Mouse (Mus musculus) forebrain, embryonic 11.5 days (tissue): ENCODE measurements around the gene Bet1. TPM values are rescaled to one million over a fixed set of nuclear protein-coding genes. Genes with fewer than 3 reads are reported as not detected.

Experiments
- ATAC-seq: fragments of 200-750 bp; cut with Nextera tagmentation; replicated peaks from 2 replicates; pipeline ENCODE4 v1.8.0; 2017; ENCODE audit warnings: moderate TSS enrichment; ENCODE audit not compliant: low FRiP score
- DNase-seq: peaks from one replicate; pipeline ENCODE4 v3.0.0-alpha.2; 2017; ENCODE audit warnings: low spot score
- H3K27ac ChIP-seq: fragments of 300-500 bp; sonication (generic); 2 replicates; pipeline ENCODE4 v1.5.1; 2014; ENCODE audit warnings: low read depth, low read length
- H3K27me3 ChIP-seq: fragments of 300-500 bp; sonication (generic); 2 replicates; pipeline ENCODE4 v1.6.1; 2014; ENCODE audit warnings: mild to moderate bottlenecking, low read length, mixed read lengths; ENCODE audit not compliant: control insufficient read depth, insufficient read depth
- H3K36me3 ChIP-seq: fragments of 300-500 bp; sonication (generic); 2 replicates; pipeline ENCODE4 v1.6.1; 2014; ENCODE audit warnings: mild to moderate bottlenecking, low read length, moderate library complexity, mixed read lengths; ENCODE audit not compliant: control insufficient read depth, insufficient read depth
- H3K4me1 ChIP-seq: fragments of 300-500 bp; sonication (generic); replicated peaks from 2 replicates; pipeline ENCODE4 v1.6.1; 2014; ENCODE audit warnings: low read length, mixed read lengths; ENCODE audit not compliant: control insufficient read depth, insufficient read depth
- H3K4me2 ChIP-seq: fragments of 300-500 bp; sonication (generic); 2 replicates; pipeline ENCODE4 v1.6.1; 2014; ENCODE audit warnings: low read depth, mild to moderate bottlenecking, low read length, moderate library complexity, mixed read lengths; ENCODE audit not compliant: severe bottlenecking
- H3K4me3 ChIP-seq: fragments of 300-500 bp; sonication (generic); 2 replicates; pipeline ENCODE4 v1.5.1; 2014; ENCODE audit warnings: low read depth, low read length
- H3K9ac ChIP-seq: fragments of 300-500 bp; sonication (generic); 2 replicates; pipeline ENCODE4 v1.6.1; 2014; ENCODE audit warnings: low read length
- H3K9me3 ChIP-seq: fragments of 300-500 bp; sonication (generic); 2 replicates; pipeline ENCODE4 v1.6.1; 2016; ENCODE audit warnings: low read length, mixed read lengths; ENCODE audit not compliant: control insufficient read depth
- WGBS: fragments of 180-500 bp; shearing (Covaris S2); extraction: QIAGEN DNeasy Blood & Tissue Kit; methylation state at CpG from one replicate; pipeline ENCODE4 v1.1.7; 2014; 5-methylcytosine and 5-hydroxymethylcytosine counted together
- polyA plus RNA-seq: library from polyadenylated mRNA; unstranded; fragments of >200 nt; fragmentation: Nextera tagmentation; extraction: Ambion mirVana; gene quantifications from 2 replicates; pipeline ENCODE4 v1.2.1, GENCODE M21; 2014

Gene Bet1
- polyA plus RNA-seq = 49.9 and 62.2 TPM in 2 replicates

DNA sequence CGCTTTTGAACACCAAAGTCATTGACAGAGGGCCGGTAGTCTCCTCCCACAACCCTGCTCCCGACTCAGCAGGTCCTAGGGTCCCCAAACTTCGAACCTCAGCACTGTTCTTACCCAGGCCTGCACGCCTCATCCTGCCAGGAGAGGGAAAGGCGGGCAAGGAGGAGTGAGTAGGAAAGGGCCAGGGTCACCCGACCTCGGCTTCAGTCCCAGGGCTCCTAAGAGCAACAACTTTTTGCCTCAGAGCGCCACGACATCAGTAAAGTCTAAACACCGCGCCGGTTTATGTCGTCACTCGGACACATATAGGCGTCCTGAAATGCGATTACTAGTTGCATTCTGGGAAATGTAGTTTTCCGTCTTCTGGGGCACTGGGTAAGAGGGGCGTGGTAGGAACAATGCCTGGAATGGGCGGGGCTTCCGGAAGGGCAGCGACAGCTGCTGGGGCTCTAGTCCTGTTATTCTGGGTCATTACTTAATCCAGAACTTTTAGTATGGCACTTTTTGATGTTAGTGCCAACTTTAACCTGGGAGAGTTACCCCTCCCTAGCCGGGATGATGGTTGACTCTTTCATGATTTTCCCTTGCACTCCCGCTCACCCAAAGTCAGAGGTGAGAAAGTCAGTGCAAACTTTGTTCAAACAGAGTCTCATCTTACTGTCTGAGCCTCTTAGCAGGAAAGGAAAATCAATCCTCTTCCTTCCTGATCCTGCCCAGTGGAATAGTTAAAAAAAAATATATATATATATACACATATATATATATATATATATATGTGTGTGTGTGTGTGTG, at the start of gene Bet1:
Gene Bet1, minus strand, starts transcription at position 310 of the 792 bp plus-strand sequence.
- WGBS = 1% methylated on average over 24 of the region's 24 CpGs
- H3K4me3 ChIP-seq = peak within 1 kb of the TSS; percentile 61
- peak within 1 kb of the TSS; percentile 59 for H3K9ac ChIP-seq
- peak; percentile 90 for DNase-seq
- no peak within 1 kb of the TSS for H3K27ac ChIP-seq
- ATAC-seq = peak; percentile 99
- H3K9me3 ChIP-seq = no peaks in the 10 kb centered on the region
- no peaks in the 10 kb centered on the region for H3K27me3 ChIP-seq
- H3K4me2 ChIP-seq = peak within 1 kb of the TSS; percentile 58
- H3K36me3 ChIP-seq = no peaks in the 10 kb centered on the region
- no peaks in the 10 kb centered on the region for H3K4me1 ChIP-seq

DNA sequence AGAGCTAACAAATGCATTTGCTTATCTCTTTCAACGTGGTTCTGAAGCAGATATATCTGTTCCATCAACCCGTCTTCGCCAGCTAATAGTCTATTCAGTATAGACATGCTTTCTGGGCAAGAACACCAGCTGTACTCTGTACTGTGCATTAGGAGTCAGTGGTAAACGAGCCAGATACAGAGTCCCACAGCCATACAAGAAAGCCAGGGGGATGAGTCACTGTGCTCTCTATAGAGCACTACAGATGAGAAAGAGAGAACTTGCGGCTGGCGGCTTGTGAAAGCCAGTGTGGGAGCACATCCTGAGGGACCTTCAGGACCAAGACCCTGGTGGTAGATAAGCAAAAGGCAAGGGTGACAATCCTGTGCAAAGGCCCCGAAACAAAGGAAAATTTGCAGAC, 45.5 kb upstream of the Bet1 start:
- Histone ChIP-seq H3K9ac (no peak overlapping the region), H3K27me3 (no peaks in the 10 kb centered on the region), H3K36me3 (no peaks in the 10 kb centered on the region), H3K9me3 (no peaks in the 10 kb centered on the region), H3K4me2 (no peak overlapping the region), H3K27ac (no peak overlapping the region), H3K4me1 (no peaks in the 10 kb centered on the region), H3K4me3 (no peak overlapping the region)
- WGBS = 82% methylated on average over 7 of the region's 7 CpGs
- ATAC-seq (no peak), DNase-seq (no peak)

DNA sequence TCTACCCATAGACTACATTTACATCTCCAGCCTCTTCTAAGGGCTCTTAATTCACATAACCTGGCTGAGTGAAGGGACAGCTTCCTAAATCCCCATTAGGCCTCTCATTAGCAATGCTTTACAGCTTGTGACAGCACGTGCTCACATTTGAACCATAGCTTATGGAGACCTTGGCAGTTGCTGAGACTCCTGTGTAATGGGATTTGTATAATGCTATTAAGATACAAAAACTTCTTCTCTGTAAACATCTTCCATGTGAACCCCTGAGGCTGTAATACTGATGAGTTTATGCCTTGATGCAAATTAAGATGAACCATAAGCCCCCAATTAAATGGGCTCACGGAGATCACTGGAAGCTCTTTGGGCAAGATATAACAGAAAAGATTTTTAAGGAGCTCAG, 44.4 kb upstream of the Bet1 start:
- no peaks in the 10 kb centered on the region for H3K9me3 ChIP-seq
- DNase-seq = no peak
- 55% methylated on average over 2 of the region's 2 CpGs for WGBS

DNA sequence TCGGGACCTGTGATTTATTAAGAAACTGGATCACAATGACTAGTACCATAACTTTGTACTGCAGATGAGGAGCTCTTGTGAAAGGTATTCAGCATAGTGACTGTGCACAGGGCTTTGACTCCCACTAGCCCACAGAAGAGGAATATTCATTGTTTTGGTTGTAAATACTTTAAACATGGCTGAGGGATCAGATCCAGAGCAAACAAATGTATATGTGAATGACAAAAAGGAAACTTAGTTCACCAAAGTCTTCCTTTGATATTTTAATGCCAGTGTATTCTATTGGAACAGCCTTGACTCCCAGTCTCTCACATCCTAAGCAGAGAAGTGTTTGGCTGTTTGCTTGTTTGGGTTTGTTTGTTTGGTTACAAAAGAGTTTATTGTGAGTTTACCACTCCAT, 31.8 kb upstream of the Bet1 start:
- no peak for ATAC-seq
- WGBS = 89% methylated on average over 1 of the region's 1 CpGs
- Histone ChIP-seq H3K4me1 (no peaks in the 10 kb centered on the region), H3K27me3 (no peaks in the 10 kb centered on the region), H3K4me2 (no peak overlapping the region), H3K9me3 (no peaks in the 10 kb centered on the region), H3K9ac (no peak overlapping the region), H3K36me3 (no peaks in the 10 kb centered on the region), H3K27ac (no peak overlapping the region), H3K4me3 (no peak overlapping the region)
- no peak for DNase-seq

More for the DNA sequence above, 44.4 kb upstream of the Bet1 start:
- H3K4me2 ChIP-seq = no peak overlapping the region
- no peak overlapping the region for H3K4me3 ChIP-seq
- no peak for ATAC-seq
- H3K27ac ChIP-seq = no peak overlapping the region
- H3K36me3 ChIP-seq = no peaks in the 10 kb centered on the region
- no peaks in the 10 kb centered on the region for H3K27me3 ChIP-seq
- H3K4me1 ChIP-seq = no peaks in the 10 kb centered on the region
- H3K9ac ChIP-seq = no peak overlapping the region

DNA sequence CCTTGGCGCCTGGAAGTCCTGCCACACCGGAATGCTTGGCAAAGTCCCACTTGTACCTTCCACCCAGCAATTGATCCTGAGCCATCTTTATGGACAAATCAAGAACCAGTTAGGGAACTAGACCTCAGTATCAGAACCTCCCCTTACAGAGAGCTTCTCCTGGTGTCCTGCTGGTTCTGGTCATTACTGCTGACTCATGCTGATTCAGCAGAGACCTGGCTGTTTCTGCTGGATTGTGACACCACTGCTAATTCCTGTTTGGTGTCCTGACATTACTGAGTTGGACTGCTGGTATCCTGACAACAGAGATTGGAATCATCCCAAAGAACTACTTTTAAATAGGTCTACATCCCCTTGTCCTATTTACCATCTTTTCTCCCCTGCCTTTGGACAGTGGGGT, 3.7 kb upstream of the Bet1 start:
- WGBS = 79% methylated on average over 2 of the region's 2 CpGs
- Histone ChIP-seq H3K9me3 (no peaks in the 10 kb centered on the region), H3K4me1 (no peaks in the 10 kb centered on the region), H3K36me3 (no peaks in the 10 kb centered on the region), H3K4me3 (no peak overlapping the region), H3K27me3 (no peaks in the 10 kb centered on the region), H3K27ac (no peak overlapping the region), H3K4me2 (no peak overlapping the region), H3K9ac (no peak overlapping the region)
- DNase-seq (no peak), ATAC-seq (no peak)

DNA sequence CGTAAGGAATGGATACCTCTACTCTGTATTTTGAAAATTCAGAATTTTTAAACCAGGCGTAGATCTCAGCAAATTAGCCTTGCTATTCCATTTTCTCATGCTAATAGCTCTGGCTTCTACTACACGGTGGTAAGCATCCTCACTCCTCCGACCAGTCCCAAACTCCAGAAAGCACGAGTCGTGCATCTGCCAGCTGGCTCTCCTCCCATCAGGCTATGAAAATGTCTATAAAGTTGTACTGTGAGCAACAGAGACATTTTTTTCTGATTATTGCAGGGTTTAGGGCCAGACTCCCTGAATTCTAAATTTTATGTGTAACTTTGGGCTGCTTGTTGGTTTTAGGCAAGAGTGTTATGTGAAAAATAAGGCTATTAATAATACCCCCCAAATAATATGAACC, 14.5 kb downstream of the Bet1 start:
- Histone ChIP-seq H3K4me2 (no peak overlapping the region), H3K9ac (no peak overlapping the region), H3K36me3 (no peaks in the 10 kb centered on the region), H3K27ac (no peak overlapping the region), H3K4me3 (no peak overlapping the region), H3K9me3 (no peaks in the 10 kb centered on the region), H3K4me1 (no peaks in the 10 kb centered on the region), H3K27me3 (no peaks in the 10 kb centered on the region)
- 93% methylated on average over 6 of the region's 6 CpGs for WGBS
- ATAC-seq (no peak), DNase-seq (no peak)

DNA sequence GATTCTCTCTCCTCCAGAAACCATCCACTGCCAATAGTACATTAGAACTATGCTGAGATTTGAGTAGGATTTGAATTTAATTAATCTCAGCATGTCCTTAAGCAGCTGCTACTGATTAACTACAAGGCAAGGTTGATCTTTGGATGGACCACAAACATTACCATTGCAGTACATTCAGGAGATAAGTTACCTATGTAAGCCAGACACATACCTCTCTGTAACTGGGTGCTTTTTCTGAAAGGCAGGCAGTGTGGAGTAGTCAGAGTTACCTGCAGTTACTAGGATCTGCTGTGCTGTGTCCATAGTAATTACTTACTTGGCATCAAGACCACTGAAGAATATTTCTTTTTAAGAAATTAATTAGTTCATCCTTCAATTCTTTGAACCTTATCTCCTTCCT, 17.1 kb downstream of the Bet1 start:
- Histone ChIP-seq H3K4me3 (no peak overlapping the region), H3K36me3 (no peaks in the 10 kb centered on the region), H3K27ac (no peak overlapping the region), H3K9ac (no peak overlapping the region), H3K4me2 (no peak overlapping the region), H3K4me1 (no peaks in the 10 kb centered on the region), H3K27me3 (no peaks in the 10 kb centered on the region), H3K9me3 (no peaks in the 10 kb centered on the region)
- no peak for ATAC-seq
- DNase-seq = no peak

DNA sequence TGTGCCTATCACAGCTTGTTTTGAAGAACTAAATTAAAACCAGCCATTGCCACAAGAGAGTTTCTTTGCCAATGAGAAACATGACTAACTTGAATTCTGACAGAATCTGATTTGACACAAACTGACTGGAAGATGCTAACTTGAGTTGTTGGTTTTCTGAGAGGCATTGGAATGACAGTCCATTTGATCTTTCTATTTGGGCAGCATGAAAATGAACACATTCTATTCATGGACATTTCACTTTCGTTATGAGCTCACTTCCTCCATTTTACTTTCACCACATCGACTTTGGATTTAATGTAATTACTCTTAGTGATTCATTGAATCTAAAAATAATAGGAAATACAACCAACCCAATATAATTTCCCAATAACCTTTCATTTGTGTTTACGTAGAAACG, 32.4 kb downstream of the Bet1 start:
- no peak for DNase-seq
- WGBS = 92% methylated on average over 4 of the region's 4 CpGs

DNA sequence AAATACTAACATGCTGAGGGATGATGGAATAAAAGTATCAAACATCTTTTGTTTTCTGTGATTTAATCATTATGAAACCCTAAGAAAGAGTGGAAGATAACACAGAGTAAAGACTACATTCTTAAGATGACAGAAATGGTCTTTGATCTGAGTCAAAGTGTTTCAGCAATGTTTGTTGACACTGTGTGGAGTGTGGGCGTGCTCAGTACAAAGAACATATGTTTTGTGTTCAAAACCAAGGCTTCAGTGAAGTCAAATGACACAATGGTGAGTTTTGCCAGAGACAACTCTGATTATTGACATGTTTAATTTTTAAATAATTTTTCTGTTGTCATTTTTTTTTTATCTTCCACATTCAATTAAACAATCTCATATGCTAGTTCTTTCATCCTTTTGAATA, 33.9 kb downstream of the Bet1 start:
- Histone ChIP-seq H3K27ac (no peak overlapping the region), H3K4me2 (no peak overlapping the region), H3K4me1 (no peaks in the 10 kb centered on the region), H3K27me3 (no peaks in the 10 kb centered on the region), H3K4me3 (no peak overlapping the region), H3K36me3 (no peaks in the 10 kb centered on the region), H3K9ac (no peak overlapping the region), H3K9me3 (no peaks in the 10 kb centered on the region)
- DNase-seq (no peak), ATAC-seq (no peak)
- 79% methylated on average over 1 of the region's 1 CpGs for WGBS

More for the DNA sequence above, 32.4 kb downstream of the Bet1 start:
- Histone ChIP-seq H3K27me3 (no peaks in the 10 kb centered on the region), H3K9ac (no peak overlapping the region), H3K27ac (no peak overlapping the region), H3K9me3 (no peaks in the 10 kb centered on the region), H3K4me1 (no peaks in the 10 kb centered on the region), H3K4me3 (no peak overlapping the region), H3K4me2 (no peak overlapping the region), H3K36me3 (no peaks in the 10 kb centered on the region)
- no peak for ATAC-seq
